Mouse (Mus musculus) MEL (cell line): ENCODE measurements around the gene Krtap7-1.

ENCODE experiments used
- CTCF ChIP-seq, 3 experiments: IDR thresholded peaks in 2 of 3; conservative IDR thresholded peaks in 1 of 3; 2 replicates each; pipeline ENCODE4 v1.5.1; 2011 to 2012; ENCODE audit warnings: low read length in 3 of 3, low read depth in 2 of 3, mild to moderate bottlenecking in 2 of 3, improper control_type of control experiment in 1 of 3, inconsistent platforms in 1 of 3, mixed read lengths in 1 of 3, moderate library complexity in 1 of 3; ENCODE audit not compliant: control insufficient read depth in 1 of 3, insufficient read depth in 1 of 3, poor library complexity in 1 of 3, severe bottlenecking in 1 of 3
- EP300 ChIP-seq, 2 experiments: IDR thresholded peaks; 2 replicates each; pipeline ENCODE4 v1.6.1; 2011; ENCODE audit warnings: improper control_type of control experiment in 2 of 2, low read length in 2 of 2, low read depth in 1 of 2, mild to moderate bottlenecking in 1 of 2
- GATA1 ChIP-seq: IDR thresholded peaks from 2 replicates; pipeline ENCODE4 v1.6.1; 2011; ENCODE audit warnings: low read depth, low read length, improper control_type of control experiment
- KAT2A ChIP-seq: conservative IDR thresholded peaks from 2 replicates; pipeline ENCODE4 v1.6.1; 2012; ENCODE audit warnings: low read depth, low read length, improper control_type of control experiment, inconsistent platforms
- MEF2A ChIP-seq: IDR thresholded peaks from 2 replicates; pipeline ENCODE4 v1.6.1; 2014; ENCODE audit warnings: low read depth, mild to moderate bottlenecking, inconsistent platforms, low read length, improper control_type of control experiment; ENCODE audit not compliant: poor library complexity, insufficient replicate concordance, severe bottlenecking; ENCODE audit errors: extremely low read depth
- MYB ChIP-seq: IDR thresholded peaks from 2 replicates; pipeline ENCODE4 v1.6.1; 2011; ENCODE audit warnings: mild to moderate bottlenecking, low read depth, low read length, improper control_type of control experiment
- POLR2A ChIP-seq, 2 experiments: IDR thresholded peaks; 2 replicates each; pipeline ENCODE4 v1.6.1; 2011 to 2012; ENCODE audit warnings: low read length in 2 of 2, mild to moderate bottlenecking in 2 of 2, control low read depth in 1 of 2, improper control_type of control experiment in 1 of 2, low read depth in 1 of 2, moderate library complexity in 1 of 2; ENCODE audit not compliant: control insufficient read depth in 1 of 2, insufficient read depth in 1 of 2, poor library complexity in 1 of 2
- POLR2AphosphoS2 ChIP-seq: IDR thresholded peaks from 2 replicates; pipeline ENCODE4 v1.6.1; 2011; ENCODE audit warnings: low read length, improper control_type of control experiment
- POLR2AphosphoS5 ChIP-seq: IDR thresholded peaks from 2 replicates; pipeline ENCODE4 v1.6.1; 2012; ENCODE audit warnings: low read depth, borderline replicate concordance, mild to moderate bottlenecking, inconsistent platforms, low read length, moderate library complexity, mixed read lengths
- SIN3A ChIP-seq: IDR thresholded peaks from 2 replicates; pipeline ENCODE4 v1.6.1; 2012; ENCODE audit warnings: low read length, improper control_type of control experiment, inconsistent platforms
- TAL1 ChIP-seq: IDR thresholded peaks from 2 replicates; pipeline ENCODE4 v1.6.1; 2012; ENCODE audit warnings: mild to moderate bottlenecking, inconsistent platforms, low read length, moderate library complexity, mixed read lengths
- UBTF ChIP-seq: IDR thresholded peaks from 2 replicates; pipeline ENCODE4 v1.6.1; 2012; ENCODE audit warnings: low read depth, mild to moderate bottlenecking, inconsistent platforms, low read length, improper control_type of control experiment, moderate library complexity, borderline replicate concordance; ENCODE audit not compliant: insufficient read depth

DNA sequence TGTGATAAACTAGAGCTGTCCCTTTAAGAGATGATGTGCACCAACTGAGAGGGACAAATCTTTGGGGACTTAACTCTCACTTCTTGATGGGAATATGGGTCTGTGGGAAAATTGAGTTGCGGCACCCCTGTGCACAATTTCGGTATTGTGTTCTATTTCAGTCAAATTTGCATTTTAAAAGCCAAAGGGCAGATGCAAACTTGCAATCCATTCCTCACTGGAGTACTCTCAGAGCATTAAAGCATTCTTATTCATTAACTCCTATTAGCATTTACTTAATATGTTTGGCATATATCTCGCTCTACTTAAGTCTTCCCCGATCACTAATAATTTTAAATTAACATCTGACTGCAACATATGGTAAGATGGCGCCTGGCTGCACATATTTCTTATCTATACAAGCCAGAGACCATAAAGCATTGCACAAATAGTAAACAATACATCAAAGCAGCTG, 29.9 kb upstream of the Krtap7-1 start:
- no peak for TF ChIP-seq CTCF (IDR thresholded peaks at IDR 0.05 in 2 of 3, conservative IDR thresholded peaks at IDR 0.05 in 1 of 3; ENCODE audit: control insufficient read depth in 1 of 3, insufficient read depth in 1 of 3, low read depth in 2 of 3, low read length in 3 of 3, poor library complexity in 1 of 3, severe bottlenecking in 1 of 3)
- TF ChIP-seq UBTF, result no peak
- TF ChIP-seq TAL1, result no peak
- TF ChIP-seq KAT2A, result no peak
- TF ChIP-seq EP300 (IDR thresholded peaks at IDR 0.05; ENCODE audit: low read depth in 1 of 2, low read length in 2 of 2), result no peak
- TF ChIP-seq POLR2A (IDR thresholded peaks at IDR 0.05; ENCODE audit: control insufficient read depth in 1 of 2, insufficient read depth in 1 of 2, low read depth in 1 of 2, low read length in 2 of 2, poor library complexity in 1 of 2), result no peak
- TF ChIP-seq SIN3A, result no peak
- no peak for TF ChIP-seq GATA1
- TF ChIP-seq POLR2AphosphoS5, result no peak
- no peak for TF ChIP-seq MEF2A
- TF ChIP-seq MYB, result no peak
- TF ChIP-seq POLR2AphosphoS2, result no peak
